Mouse (Mus musculus): ENCODE measurements around the gene Kbtbd13. TPM values are rescaled to one million over a fixed set of nuclear protein-coding genes. Genes with fewer than 3 reads are reported as not detected.

The Kbtbd13 gene
- 0.55 TPM in 1 of 2 replicates, not detected in the other for total RNA-seq (2017)

DNA sequence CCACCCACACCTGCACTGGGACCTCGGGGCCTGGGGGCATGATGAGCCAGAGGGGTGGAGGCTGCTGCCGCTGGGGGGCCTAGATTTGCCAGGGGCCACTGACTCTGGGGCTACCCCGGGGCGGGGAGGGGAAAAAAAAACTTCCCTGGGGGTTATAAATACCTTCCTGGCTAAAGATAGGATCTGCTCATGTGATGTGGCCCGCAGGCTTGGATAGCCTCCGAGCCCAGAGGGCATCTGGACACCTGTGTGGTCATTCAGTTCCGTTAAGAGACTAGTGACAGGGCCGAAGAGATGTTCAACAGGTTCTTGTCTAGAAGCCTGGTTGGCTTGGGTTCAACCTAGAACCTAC lies at the start of gene Kbtbd13:
Gene Kbtbd13, minus strand, starts transcription at position 40 of the 352 bp plus-strand sequence.
- ATAC-seq (replicated peaks; ENCODE audit: low read depth, poor library complexity, severe bottlenecking): no peak

GRCm38 (mm10) chr9:65435671-65436301 lies 44.3 kb upstream of the Kbtbd13 start, which contains the start of gene Mtfmt:
TSS of gene Mtfmt (plus strand) at chr9:65435782.
- ATAC-seq (replicated peaks; ENCODE audit: low read depth, poor library complexity, severe bottlenecking): peak; percentile 95

DNA sequence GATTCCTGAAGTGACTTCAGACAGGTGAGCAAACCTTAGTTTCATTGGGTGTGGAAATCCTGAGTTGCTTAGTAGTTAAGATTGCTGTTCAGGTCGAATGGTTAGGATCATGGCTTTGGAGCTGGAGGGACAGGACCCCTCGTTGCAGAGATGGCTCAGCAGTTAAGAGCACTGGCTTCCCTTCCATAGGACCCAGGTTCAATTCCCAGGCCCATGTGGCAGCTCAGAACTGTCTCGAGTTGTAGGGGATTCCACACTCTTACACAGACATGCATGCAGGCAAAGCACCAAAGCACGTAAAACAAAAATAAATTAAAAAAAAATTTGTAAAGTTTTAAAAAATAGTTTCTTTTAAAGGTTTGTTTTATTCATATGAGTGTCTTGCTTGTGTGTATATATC lies 43.8 kb upstream of the Kbtbd13 start:
- no peak for ATAC-seq (replicated peaks; ENCODE audit: low read depth, poor library complexity, severe bottlenecking)

DNA sequence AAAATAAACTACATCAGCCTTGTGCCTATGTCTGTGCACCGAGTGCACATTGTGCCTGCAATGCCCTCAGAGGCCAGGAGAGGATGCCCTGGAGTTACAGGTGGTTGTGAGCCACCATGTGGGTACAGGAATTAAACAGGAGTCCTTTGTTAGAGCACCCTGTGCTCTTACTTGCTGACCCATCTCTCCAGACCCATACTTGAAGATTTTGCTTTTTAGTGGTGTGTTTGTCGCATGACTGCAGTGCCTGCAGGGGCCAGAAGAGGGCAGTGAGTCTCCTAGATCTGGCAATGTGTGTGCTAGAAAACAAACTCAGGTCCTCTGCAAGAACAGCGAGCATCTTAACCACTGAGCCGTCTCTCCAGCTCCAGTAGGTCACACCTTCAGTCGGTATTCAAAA lies 42.7 kb upstream of the Kbtbd13 start:
- ATAC-seq (replicated peaks; ENCODE audit: low read depth, poor library complexity, severe bottlenecking): peak; percentile 36; the same call in 1 of the 2 replicates

- peak; percentile 76 for ATAC-seq (replicated peaks; ENCODE audit: low read depth, poor library complexity, severe bottlenecking)
These were observed 40.8 kb upstream of the Kbtbd13 start for GRCm38 (mm10) chr9:65432236-65432635.

DNA sequence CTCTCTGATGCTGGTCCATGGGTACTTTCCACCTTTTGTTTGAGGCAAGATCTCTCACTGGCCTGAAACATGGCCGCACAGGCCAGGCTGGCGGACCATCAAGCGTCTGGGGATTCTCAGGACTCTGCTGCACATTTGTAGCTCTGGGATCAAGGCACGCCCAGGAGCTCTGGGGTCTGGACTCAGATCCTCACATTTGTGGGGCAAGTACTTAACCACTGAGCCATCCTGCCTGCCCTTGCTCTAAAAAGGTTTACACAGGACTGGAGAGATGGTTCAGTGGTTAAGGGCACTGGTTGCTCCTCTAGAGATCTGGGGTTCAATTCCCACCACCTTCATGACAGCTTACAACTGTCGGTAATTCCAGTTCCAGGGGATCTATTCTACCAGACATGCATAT lies 39.5 kb upstream of the Kbtbd13 start:
- no peak for ATAC-seq (replicated peaks; ENCODE audit: low read depth, poor library complexity, severe bottlenecking)

- no peak for ATAC-seq (replicated peaks; ENCODE audit: low read depth, poor library complexity, severe bottlenecking)
These were observed 38.9 kb upstream of the Kbtbd13 start for GRCm38 (mm10) chr9:65430401-65430800.

GRCm38 (mm10) chr9:65428003-65428402 lies 36.6 kb upstream of the Kbtbd13 start:
- no peak for ATAC-seq (replicated peaks; ENCODE audit: low read depth, poor library complexity, severe bottlenecking)

- no peak for ATAC-seq (replicated peaks; ENCODE audit: low read depth, poor library complexity, severe bottlenecking)
These were observed 36.1 kb upstream of the Kbtbd13 start for GRCm38 (mm10) chr9:65427511-65427910.

DNA sequence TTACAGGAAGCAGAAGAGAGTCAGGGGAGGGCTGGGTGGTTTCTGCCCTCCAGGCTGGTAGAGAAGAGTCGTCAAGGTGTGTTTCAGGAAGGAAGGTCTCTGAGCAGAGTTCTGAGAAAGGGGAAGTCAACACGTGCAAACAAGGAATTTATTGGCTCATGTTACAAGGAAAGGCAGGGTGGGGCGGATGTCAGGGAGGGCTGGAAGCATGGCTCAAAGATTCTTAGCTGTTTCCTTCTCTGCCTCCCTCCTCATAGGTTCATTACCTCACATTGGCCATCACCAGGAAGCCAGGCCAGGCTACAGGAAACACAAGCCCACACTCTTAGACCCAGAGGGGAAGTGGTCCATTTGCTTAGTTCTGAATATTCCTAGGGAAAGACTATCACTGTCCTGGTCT lies 32.9 kb upstream of the Kbtbd13 start:
- ATAC-seq (replicated peaks; ENCODE audit: low read depth, poor library complexity, severe bottlenecking): peak; percentile 56

- ATAC-seq (replicated peaks; ENCODE audit: low read depth, poor library complexity, severe bottlenecking): no peak
These were observed 31.5 kb upstream of the Kbtbd13 start, which contains the start of gene Slc51b for GRCm38 (mm10) chr9:65422760-65423501. TSS of gene Slc51b (minus strand) at chr9:65422955.

- ATAC-seq (replicated peaks; ENCODE audit: low read depth, poor library complexity, severe bottlenecking): no peak
These were observed 28.2 kb upstream of the Kbtbd13 start for GRCm38 (mm10) chr9:65419633-65420032.

DNA sequence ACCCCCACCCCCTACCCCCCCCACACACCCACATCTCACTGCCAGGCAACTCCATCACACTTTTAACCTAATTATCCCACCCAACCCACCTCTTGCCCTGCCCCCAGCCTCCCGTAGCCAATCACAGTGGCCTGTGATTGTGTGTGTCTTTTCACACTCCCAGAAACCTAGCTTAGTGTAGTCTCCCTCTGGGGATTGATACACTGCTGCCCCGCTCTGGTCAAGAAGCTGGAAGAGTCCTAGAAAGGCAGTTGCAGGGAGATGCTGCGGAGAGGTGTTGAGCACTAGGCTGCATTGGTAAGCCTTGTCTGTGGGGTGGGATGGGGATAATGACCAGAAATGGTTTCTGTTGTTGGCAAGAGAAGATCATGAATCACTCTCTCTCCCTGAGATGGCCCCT lies 26.3 kb upstream of the Kbtbd13 start:
- ATAC-seq (replicated peaks; ENCODE audit: low read depth, poor library complexity, severe bottlenecking): no peak

DNA sequence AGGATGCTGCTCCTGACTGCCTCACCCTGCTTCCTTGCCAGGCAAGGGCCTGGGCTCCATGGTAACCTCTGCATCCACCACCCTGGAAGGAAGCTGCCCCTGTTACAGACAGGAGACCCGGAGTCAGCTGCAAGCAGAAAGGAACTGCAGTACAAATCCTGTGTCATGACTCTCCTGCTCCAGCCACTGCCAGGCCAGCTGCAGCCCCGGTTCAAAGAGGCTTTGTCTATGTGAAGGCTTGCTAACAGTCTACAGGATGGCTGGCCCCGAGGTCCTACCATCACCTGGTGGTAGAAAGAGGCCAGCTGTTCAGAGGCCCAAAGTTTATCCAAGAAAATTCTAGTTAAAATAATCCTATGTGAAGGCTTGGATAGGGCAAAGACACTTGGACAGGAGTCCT lies 19.9 kb upstream of the Kbtbd13 start:
- no peak for ATAC-seq (replicated peaks; ENCODE audit: low read depth, poor library complexity, severe bottlenecking)

- no peak for ATAC-seq (replicated peaks; ENCODE audit: low read depth, poor library complexity, severe bottlenecking)
These were observed 18.9 kb upstream of the Kbtbd13 start for GRCm38 (mm10) chr9:65410378-65410777.

GRCm38 (mm10) chr9:65408871-65409295 lies 17.4 kb upstream of the Kbtbd13 start:
- ATAC-seq (replicated peaks; ENCODE audit: low read depth, poor library complexity, severe bottlenecking): no peak

- ATAC-seq (replicated peaks; ENCODE audit: low read depth, poor library complexity, severe bottlenecking): no peak
These were observed 16.4 kb upstream of the Kbtbd13 start for GRCm38 (mm10) chr9:65407861-65408260.

DNA sequence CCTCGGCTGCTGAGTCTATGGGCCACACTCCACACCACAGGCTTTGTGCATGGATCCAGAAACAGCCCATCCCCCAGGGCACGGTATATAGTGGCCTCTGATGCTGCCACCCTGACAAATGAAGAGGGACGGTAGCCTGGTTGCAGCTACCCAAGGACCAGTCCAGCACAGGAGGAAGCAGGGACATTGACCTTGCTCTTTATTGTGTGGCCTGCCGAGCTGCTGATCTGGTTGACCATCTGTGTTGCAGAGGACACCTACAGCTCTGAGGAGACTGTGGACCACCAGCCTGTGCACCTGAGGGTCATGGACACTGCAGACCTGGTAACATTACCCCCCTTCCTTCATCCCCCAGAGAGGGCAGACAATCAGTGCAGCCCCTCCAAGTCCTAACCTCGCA lies 15.9 kb upstream of the Kbtbd13 start:
- no peak for ATAC-seq (replicated peaks; ENCODE audit: low read depth, poor library complexity, severe bottlenecking)

GRCm38 (mm10) chr9:65405184-65405449 lies 13.7 kb upstream of the Kbtbd13 start:
- no peak for ATAC-seq (replicated peaks; ENCODE audit: low read depth, poor library complexity, severe bottlenecking)

DNA sequence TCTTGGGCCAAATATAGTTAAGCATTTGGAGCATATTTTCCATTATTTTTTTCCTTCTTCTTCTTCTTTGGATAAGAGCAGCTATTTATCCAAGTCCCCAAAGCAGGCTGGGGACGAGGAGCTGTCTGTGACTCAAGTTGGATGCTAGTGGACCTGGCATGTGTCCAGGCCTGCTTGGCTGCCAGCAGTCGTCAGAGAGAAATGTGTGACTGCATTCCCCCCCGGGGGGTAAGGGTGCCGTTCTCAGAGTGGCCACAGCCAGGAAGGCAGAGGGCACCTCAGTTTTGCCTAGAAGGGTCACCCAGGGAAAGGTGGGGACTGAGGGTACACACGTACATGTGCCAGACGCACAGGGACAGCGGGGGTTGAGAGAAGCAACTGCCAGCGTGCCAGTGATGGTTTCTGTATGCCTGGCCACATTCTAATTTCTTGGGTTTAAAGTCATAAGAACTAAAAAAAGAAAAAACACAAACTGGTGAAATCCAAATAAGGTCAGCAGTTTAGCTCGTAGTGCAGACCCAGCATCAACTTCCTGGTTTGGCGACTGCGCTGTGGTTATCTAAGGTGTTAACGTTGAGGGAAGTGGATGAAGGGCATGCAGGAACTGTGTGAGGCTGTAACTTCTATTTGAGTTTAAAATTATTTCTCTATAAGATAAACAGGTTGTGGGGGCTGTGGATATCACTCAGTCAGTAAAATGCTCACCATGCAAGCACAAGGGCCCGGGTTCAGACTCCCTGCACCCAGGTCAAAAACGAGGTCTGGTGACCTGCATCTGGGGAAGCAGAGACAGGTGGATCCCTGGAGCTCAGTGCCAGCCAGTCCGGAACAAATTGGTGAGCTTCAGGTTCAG lies 13.1 kb upstream of the Kbtbd13 start:
- ATAC-seq (replicated peaks; ENCODE audit: low read depth, poor library complexity, severe bottlenecking): peak; percentile 81

- ATAC-seq (replicated peaks; ENCODE audit: low read depth, poor library complexity, severe bottlenecking): no peak
These were observed 8.5 kb upstream of the Kbtbd13 start for GRCm38 (mm10) chr9:65399934-65400333.

Data from common myeloid progenitor, adult 5-6 weeks (primary cell).